Mouse (Mus musculus) bone marrow macrophage, adult 2 months (primary cell): ENCODE data around the gene 1810049J17Rik.

Source experiments
- CTCF ChIP-seq: IDR thresholded peaks from 2 replicates; pipeline ENCODE4 v1.5.1; 2012; ENCODE audit warnings: low read depth, mild to moderate bottlenecking, low read length, moderate library complexity
- POLR2A ChIP-seq: IDR thresholded peaks from 2 replicates; pipeline ENCODE4 v1.6.1; 2012; ENCODE audit warnings: mild to moderate bottlenecking, low read depth, low read length, borderline replicate concordance

DNA sequence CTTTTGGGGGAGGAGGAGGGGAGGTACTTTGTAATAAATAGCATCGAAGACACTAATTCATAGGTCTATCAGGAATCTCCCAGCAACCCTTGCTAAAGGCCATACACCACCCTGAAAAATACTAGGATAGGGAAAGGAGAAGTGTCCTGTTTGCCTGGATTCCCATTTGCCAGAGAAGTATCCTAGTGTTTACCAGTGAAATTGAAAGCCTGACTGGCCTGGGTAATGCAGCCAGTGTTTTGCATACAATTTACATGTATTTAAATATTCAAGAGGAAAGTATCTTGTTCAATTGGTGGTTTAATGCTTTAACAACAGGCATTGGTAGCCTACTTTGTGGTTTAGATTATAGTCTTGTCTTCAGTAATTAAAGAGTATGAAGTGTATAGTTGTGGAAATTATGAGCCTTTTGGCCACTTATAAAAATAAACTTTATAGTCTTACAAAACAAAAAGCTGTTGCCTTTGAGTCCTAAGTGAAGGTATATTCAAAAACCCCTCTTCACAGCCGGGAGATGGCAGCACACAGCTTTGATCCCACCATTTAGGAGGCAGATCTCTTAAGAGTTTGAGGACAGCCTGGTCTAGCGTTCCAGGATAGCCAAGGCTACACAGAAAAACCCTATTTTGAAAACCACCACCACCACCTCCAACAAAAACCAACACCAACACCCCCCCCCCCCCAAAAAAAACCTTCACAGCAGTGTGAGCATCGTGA is 47.5 kb downstream of the 1810049J17Rik start:
- TF ChIP-seq CTCF: no peak
- TF ChIP-seq POLR2A: no peak
